Mouse (Mus musculus): ENCODE results near the gene Arhgef3.

The Arhgef3 gene

GRCm38 (mm10) chr14:27115275-27115660 is 569 bp downstream of the Arhgef3 start:
- no peak for DNase-seq (ENCODE audit: low read depth, low spot score)

GRCm38 (mm10) chr14:27115991-27116390 is 1.3 kb downstream of the Arhgef3 start:
- no peak for DNase-seq (ENCODE audit: low read depth, low spot score)

GRCm38 (mm10) chr14:27116577-27117165 is 2.0 kb downstream of the Arhgef3 start:
- DNase-seq (ENCODE audit: low read depth, low spot score) = no peak

- DNase-seq (ENCODE audit: low read depth, low spot score) = no peak
These were observed 3.8 kb downstream of the Arhgef3 start for GRCm38 (mm10) chr14:27118546-27118945.

- DNase-seq (ENCODE audit: low read depth, low spot score) = no peak
These were observed 7.9 kb downstream of the Arhgef3 start for GRCm38 (mm10) chr14:27122646-27123045.

- no peak for DNase-seq (ENCODE audit: low read depth, low spot score)
These were observed 8.8 kb downstream of the Arhgef3 start for GRCm38 (mm10) chr14:27123543-27123942.

GRCm38 (mm10) chr14:27130031-27130430 is 15.3 kb downstream of the Arhgef3 start:
- no peak for DNase-seq (ENCODE audit: low read depth, low spot score)

- DNase-seq (ENCODE audit: low read depth, low spot score) = no peak
These were observed 16.0 kb downstream of the Arhgef3 start for GRCm38 (mm10) chr14:27130676-27131075.

GRCm38 (mm10) chr14:27131521-27131920 is 16.8 kb downstream of the Arhgef3 start:
- no peak for DNase-seq (ENCODE audit: low read depth, low spot score)

- no peak for DNase-seq (ENCODE audit: low read depth, low spot score)
These were observed 24.2 kb downstream of the Arhgef3 start for GRCm38 (mm10) chr14:27138891-27139290.

- DNase-seq (ENCODE audit: low read depth, low spot score) = no peak
These were observed 25.3 kb downstream of the Arhgef3 start for GRCm38 (mm10) chr14:27139968-27140367.

GRCm38 (mm10) chr14:27141486-27141885 is 26.8 kb downstream of the Arhgef3 start:
- DNase-seq (ENCODE audit: low read depth, low spot score) = no peak

GRCm38 (mm10) chr14:27142680-27143079 is 28.0 kb downstream of the Arhgef3 start:
- DNase-seq (ENCODE audit: low read depth, low spot score) = no peak

- peak; percentile 23 for DNase-seq (ENCODE audit: low read depth, low spot score)
These were observed 30.7 kb downstream of the Arhgef3 start for GRCm38 (mm10) chr14:27145171-27146045.

- no peak for DNase-seq (ENCODE audit: low read depth, low spot score)
These were observed 33.0 kb downstream of the Arhgef3 start for GRCm38 (mm10) chr14:27147726-27148125.

- no peak for DNase-seq (ENCODE audit: low read depth, low spot score)
These were observed 34.7 kb downstream of the Arhgef3 start for GRCm38 (mm10) chr14:27149401-27149800.

- DNase-seq (ENCODE audit: low read depth, low spot score) = peak; percentile 35
These were observed 35.4 kb downstream of the Arhgef3 start for GRCm38 (mm10) chr14:27150011-27150640.

- peak; percentile 23 for DNase-seq (ENCODE audit: low read depth, low spot score)
These were observed 36.7 kb downstream of the Arhgef3 start for GRCm38 (mm10) chr14:27151432-27151831.

GRCm38 (mm10) chr14:27155088-27155487 is 40.4 kb downstream of the Arhgef3 start:
- DNase-seq (ENCODE audit: low read depth, low spot score) = no peak

- DNase-seq (ENCODE audit: low read depth, low spot score) = no peak
These were observed 41.3 kb downstream of the Arhgef3 start for GRCm38 (mm10) chr14:27156032-27156431.

- DNase-seq (ENCODE audit: low read depth, low spot score) = no peak
These were observed 43.4 kb downstream of the Arhgef3 start for GRCm38 (mm10) chr14:27158133-27158532.

GRCm38 (mm10) chr14:27158782-27159181 is 44.1 kb downstream of the Arhgef3 start:
- no peak for DNase-seq (ENCODE audit: low read depth, low spot score)

GRCm38 (mm10) chr14:27160762-27161161 is 46.1 kb downstream of the Arhgef3 start:
- no peak for DNase-seq (ENCODE audit: low read depth, low spot score)
